Mouse (Mus musculus): ENCODE measurements around the gene Pno1.

- TF ChIP-seq CTCF (IDR thresholded peaks at IDR 0.05; ENCODE audit: extremely low read depth, insufficient read depth, insufficient read length, insufficient replicate concordance) (peak; percentile 38; the same call in 1 of the 2 replicates), POLR2A (IDR thresholded peaks at IDR 0.05; ENCODE audit: low read depth, low read length) (no peak)
Measured at GRCm38 (mm10) chr11:17192151-17192844, 19.1 kb downstream of the Pno1 start.

Measured in spleen, adult 2 months (tissue).